Mouse (Mus musculus) bone marrow macrophage, adult 2 months (primary cell): ENCODE data around the gene Rrp9.

Source experiments
- CTCF ChIP-seq: IDR thresholded peaks from 2 replicates; pipeline ENCODE4 v1.5.1; 2012; ENCODE audit warnings: low read depth, mild to moderate bottlenecking, low read length, moderate library complexity
- POLR2A ChIP-seq: IDR thresholded peaks from 2 replicates; pipeline ENCODE4 v1.6.1; 2012; ENCODE audit warnings: mild to moderate bottlenecking, low read depth, low read length, borderline replicate concordance

DNA sequence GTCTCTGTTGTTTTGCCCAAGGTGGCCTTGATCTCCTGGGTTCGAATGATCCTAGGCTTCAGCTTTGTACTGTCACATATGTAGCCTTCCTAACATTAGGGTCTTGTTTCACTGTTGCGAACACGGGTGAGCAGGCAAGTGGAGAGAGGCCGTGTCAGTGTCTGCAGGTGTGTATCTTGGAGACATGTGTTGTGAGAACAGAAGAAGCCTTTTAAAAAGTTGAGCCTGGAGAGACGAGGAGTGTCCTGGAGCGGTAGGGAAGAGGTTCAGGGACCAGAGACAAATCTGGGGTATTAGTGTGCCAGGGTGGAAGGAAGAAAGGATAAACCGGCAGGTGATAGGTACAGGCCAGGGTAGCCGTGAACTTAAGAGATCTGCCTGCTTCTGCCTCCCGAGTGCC is 2.3 kb downstream of the Rrp9 start:
- TF ChIP-seq CTCF (no peak), POLR2A (no peak)
